Mouse (Mus musculus): ENCODE data around the gene Zdhhc25. TPM values are rescaled to one million over a fixed set of nuclear protein-coding genes. Genes with fewer than 3 reads are reported as not detected.

The Zdhhc25 gene
- polyA plus RNA-seq (2012; rRNA removed): not detected in 2 replicates

GRCm38 (mm10) chr15:88600002-88600401 is at the start of gene Zdhhc25:
TSS of gene Zdhhc25 (plus strand) at chr15:88600302.

Other genes with a start within 250 kb of the Zdhhc25 start
- gene Brd1, start 133.9 kb downstream of the Zdhhc25 start, polyA plus RNA-seq (2012; rRNA removed): 36.6 and 39.6 TPM in 2 replicates
- gene Zbed4, start 151.4 kb downstream of the Zdhhc25 start, polyA plus RNA-seq (2012; rRNA removed): 22.1 and 26.6 TPM in 2 replicates
- 6.9 and 14.7 TPM in 2 replicates for gene Alg12, start 219.0 kb downstream of the Zdhhc25 start, polyA plus RNA-seq (2012; rRNA removed)
- 60.8 and 106 TPM in 2 replicates for gene Creld2, start 219.3 kb downstream of the Zdhhc25 start, polyA plus RNA-seq (2012; rRNA removed)